Mouse (Mus musculus): ENCODE results near the gene Palm2. TPM values are rescaled to one million over a fixed set of nuclear protein-coding genes. Genes with fewer than 3 reads are reported as not detected.

Gene Palm2
- polyA plus RNA-seq, 1 experiment from 2014 or later: 19.5 TPM

GRCm38 (mm10) chr4:57730801-57731598, 297.0 kb downstream of the Palm2 start:
- Histone ChIP-seq H3K9ac (no peak overlapping the region), H3K4me1 (no peaks in the 10 kb centered on the region), H3K4me2 (no peak overlapping the region), H3K9me3 (no peaks in the 10 kb centered on the region), H3K36me3 (replicated peaks) (no peaks in the 10 kb centered on the region), H3K27ac (no peak overlapping the region), H3K4me3 (no peak overlapping the region), H3K27me3 (replicated peaks) (no peaks in the 10 kb centered on the region)
- no peak for ATAC-seq (replicated peaks)
- 77% methylated on average over 11 of the region's 11 CpGs for WGBS

GRCm38 (mm10) chr4:57732351-57732750, 298.3 kb downstream of the Palm2 start:
- Histone ChIP-seq H3K4me2 (no peak overlapping the region), H3K36me3 (replicated peaks) (no peaks in the 10 kb centered on the region), H3K4me3 (no peak overlapping the region), H3K4me1 (no peaks in the 10 kb centered on the region), H3K9me3 (no peaks in the 10 kb centered on the region), H3K27ac (no peak overlapping the region), H3K27me3 (replicated peaks) (no peaks in the 10 kb centered on the region), H3K9ac (no peak overlapping the region)
- 89% methylated on average over 5 of the region's 5 CpGs for WGBS
- no peak for ATAC-seq (replicated peaks)

- no peaks in the 10 kb centered on the region for H3K4me1 ChIP-seq
- ATAC-seq (replicated peaks): no peak
- H3K9ac ChIP-seq: no peak overlapping the region
- no peak overlapping the region for H3K4me3 ChIP-seq
- no peaks in the 10 kb centered on the region for H3K27me3 ChIP-seq (replicated peaks)
- H3K36me3 ChIP-seq (replicated peaks): no peaks in the 10 kb centered on the region
- no peak overlapping the region for H3K4me2 ChIP-seq
- 75% methylated on average over 3 of the region's 3 CpGs for WGBS
- no peak overlapping the region for H3K27ac ChIP-seq
- H3K9me3 ChIP-seq: no peaks in the 10 kb centered on the region
Measured at GRCm38 (mm10) chr4:57733445-57733844, 299.4 kb downstream of the Palm2 start.

- no peak for ATAC-seq (replicated peaks)
- Histone ChIP-seq H3K4me3 (no peak overlapping the region), H3K36me3 (replicated peaks) (no peaks in the 10 kb centered on the region), H3K9ac (no peak overlapping the region), H3K27me3 (replicated peaks) (no peaks in the 10 kb centered on the region), H3K4me1 (no peaks in the 10 kb centered on the region), H3K27ac (no peak overlapping the region), H3K4me2 (no peak overlapping the region), H3K9me3 (no peaks in the 10 kb centered on the region)
- WGBS: 96% methylated on average over 5 of the region's 5 CpGs
Measured at GRCm38 (mm10) chr4:57735426-57735825, 301.4 kb downstream of the Palm2 start.

DNA sequence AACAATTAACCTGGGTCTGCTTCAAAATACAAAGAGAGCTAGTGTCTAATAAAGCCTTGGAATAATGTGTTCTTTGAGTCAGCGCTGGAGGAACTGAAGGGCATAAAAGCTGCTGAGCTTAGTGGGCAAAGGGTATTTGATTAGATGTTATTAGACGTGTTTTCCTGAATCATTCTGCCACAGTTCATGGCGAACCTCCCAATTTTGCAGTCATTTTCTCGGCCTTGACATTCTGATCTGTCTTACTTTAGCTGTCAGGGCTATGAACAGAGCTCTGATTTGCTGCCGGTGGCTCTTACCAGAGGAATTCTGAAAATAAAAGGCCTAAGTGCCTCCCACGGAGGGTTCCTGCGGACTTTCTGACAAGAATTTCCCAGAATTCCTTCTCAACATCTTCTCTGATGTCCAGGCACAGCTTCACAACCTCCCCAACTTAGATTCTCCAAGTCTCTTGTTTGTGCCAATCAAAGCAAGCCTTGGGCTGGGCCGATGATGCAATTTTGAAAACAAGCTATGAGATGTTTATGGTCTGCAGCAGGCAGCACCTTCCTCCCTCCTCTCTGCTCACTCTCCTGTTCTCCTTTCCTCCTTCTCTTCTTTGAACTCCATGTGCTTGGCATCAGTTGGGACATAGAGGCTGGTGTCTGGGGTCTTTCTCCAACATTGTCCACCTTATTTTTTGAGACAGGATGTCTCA, 305.0 kb downstream of the Palm2 start:
- no peaks in the 10 kb centered on the region for H3K4me1 ChIP-seq
- H3K36me3 ChIP-seq (replicated peaks): no peaks in the 10 kb centered on the region
- no peak overlapping the region for H3K27ac ChIP-seq
- H3K9ac ChIP-seq: no peak overlapping the region
- H3K4me2 ChIP-seq: no peak overlapping the region
- H3K4me3 ChIP-seq: no peak overlapping the region
- no peaks in the 10 kb centered on the region for H3K27me3 ChIP-seq (replicated peaks)
- 27% methylated on average over 8 of the region's 8 CpGs for WGBS
- no peak for ATAC-seq (replicated peaks)
- H3K9me3 ChIP-seq: no peaks in the 10 kb centered on the region

GRCm38 (mm10) chr4:57743325-57743929, 309.4 kb downstream of the Palm2 start:
- Histone ChIP-seq H3K4me1 (0 out of 2 replicates have a peak, but pooled peaks cover 2% of the 10 kb centered on the region), H3K27me3 (replicated peaks) (no peaks in the 10 kb centered on the region), H3K4me3 (no peak overlapping the region), H3K4me2 (no peak overlapping the region), H3K9ac (no peak overlapping the region), H3K27ac (no peak overlapping the region), H3K9me3 (no peaks in the 10 kb centered on the region), H3K36me3 (replicated peaks) (no peaks in the 10 kb centered on the region)
- no peak for ATAC-seq (replicated peaks)
- 84% methylated on average over 11 of the region's 11 CpGs for WGBS

DNA sequence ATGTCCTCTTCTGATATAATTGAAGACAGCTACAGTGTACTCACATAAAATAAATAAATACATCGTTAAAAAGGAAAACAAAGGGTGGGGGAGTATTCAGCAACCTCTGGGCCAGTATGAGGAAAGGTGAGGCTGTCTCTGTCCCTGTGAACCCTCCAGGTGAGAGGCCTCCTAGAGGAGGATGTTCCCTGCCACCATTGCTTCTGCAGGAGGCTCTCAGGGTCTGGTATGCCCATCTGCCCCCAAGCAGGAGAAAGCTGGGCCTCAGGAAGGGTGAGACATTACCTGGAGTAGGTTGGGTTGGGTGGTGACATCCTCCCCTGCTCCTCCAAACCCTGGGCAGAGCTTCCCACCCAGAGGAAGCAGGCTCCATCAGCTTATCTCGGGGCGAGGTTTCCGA, 316.6 kb downstream of the Palm2 start:
- no peak overlapping the region for H3K4me2 ChIP-seq
- no peaks in the 10 kb centered on the region for H3K9me3 ChIP-seq
- H3K27me3 ChIP-seq (replicated peaks): no peaks in the 10 kb centered on the region
- H3K9ac ChIP-seq: no peak overlapping the region
- no peak overlapping the region for H3K4me3 ChIP-seq
- no peak for ATAC-seq (replicated peaks)
- WGBS: 75% methylated on average over 4 of the region's 4 CpGs
- H3K36me3 ChIP-seq (replicated peaks): no peaks in the 10 kb centered on the region
- H3K27ac ChIP-seq: no peak overlapping the region
- 0 out of 2 replicates have a peak, but pooled peaks cover 2% of the 10 kb centered on the region for H3K4me1 ChIP-seq

DNA sequence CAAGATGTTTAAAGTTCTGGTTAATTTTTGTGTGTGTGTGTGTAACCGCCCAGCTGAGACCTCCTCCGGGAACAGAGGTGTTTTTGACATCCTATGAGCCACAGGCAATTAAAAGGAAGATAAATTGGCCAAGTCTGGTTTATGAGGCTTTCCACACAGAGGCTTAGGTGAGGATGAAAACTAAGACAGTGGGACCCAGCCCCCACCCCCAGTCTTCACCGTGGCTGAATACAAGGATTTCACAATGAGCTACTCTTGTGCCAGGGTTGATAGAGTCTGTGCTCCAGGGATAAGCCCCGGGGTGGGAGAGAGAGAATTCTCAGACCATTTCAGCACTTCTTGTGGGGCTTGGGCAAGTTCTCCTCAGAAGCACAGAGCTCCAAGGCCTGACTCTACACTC, 317.0 kb downstream of the Palm2 start:
- ATAC-seq (replicated peaks): no peak
- Histone ChIP-seq H3K9me3 (no peaks in the 10 kb centered on the region), H3K4me1 (0 out of 2 replicates have a peak, but pooled peaks cover 2% of the 10 kb centered on the region), H3K27me3 (replicated peaks) (no peaks in the 10 kb centered on the region), H3K9ac (no peak overlapping the region), H3K4me2 (no peak overlapping the region), H3K4me3 (no peak overlapping the region), H3K27ac (no peak overlapping the region), H3K36me3 (replicated peaks) (no peaks in the 10 kb centered on the region)
- WGBS: 68% methylated on average over 4 of the region's 4 CpGs

DNA sequence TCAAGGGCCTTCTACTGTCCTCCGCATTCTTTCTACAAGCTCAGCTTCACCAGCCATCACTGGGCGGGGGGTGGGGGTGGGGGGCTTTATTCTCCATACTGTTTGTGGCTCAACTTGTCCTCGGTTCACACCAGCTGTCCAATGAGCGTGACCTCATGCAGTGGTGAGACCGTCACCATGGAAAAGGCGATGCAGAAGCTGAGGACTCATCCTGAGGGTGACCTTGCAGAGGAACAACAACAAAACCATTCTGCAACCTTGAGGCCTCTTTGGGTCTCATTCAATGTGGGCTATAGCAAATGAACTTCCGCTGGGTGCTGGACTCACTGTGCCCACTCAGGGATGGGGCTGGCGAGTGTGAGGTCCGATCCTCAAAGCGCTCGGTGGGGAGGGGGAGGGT, 317.5 kb downstream of the Palm2 start:
- Histone ChIP-seq H3K4me3 (no peak overlapping the region), H3K9ac (no peak overlapping the region), H3K36me3 (replicated peaks) (no peaks in the 10 kb centered on the region), H3K27me3 (replicated peaks) (no peaks in the 10 kb centered on the region), H3K4me1 (0 out of 2 replicates have a peak, but pooled peaks cover 2% of the 10 kb centered on the region), H3K9me3 (no peaks in the 10 kb centered on the region), H3K27ac (no peak overlapping the region), H3K4me2 (no peak overlapping the region)
- no peak for ATAC-seq (replicated peaks)
- WGBS: 92% methylated on average over 11 of the region's 11 CpGs

DNA sequence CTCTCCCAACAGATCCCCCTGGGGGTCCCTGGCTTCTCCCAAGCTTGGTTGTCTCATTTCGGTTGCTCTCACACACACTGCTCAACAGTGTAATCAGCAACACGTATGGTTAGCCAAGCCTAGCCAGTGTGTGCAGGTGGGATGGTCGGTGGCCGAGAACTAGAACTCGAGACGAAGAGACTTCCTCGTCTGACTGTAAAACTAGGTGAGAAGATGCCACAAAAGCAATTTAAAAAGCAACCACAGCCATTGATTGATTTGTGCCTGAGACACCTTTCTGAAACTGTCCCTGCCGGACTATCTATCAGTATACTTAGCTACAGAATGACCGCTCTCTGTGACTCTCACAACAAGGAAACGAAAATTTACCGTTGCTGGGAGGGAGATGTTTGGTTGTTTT, 321.0 kb downstream of the Palm2 start:
- Histone ChIP-seq H3K9me3 (no peaks in the 10 kb centered on the region), H3K4me3 (no peak overlapping the region), H3K4me1 (no peaks in the 10 kb centered on the region), H3K9ac (no peak overlapping the region), H3K4me2 (no peak overlapping the region), H3K36me3 (replicated peaks) (no peaks in the 10 kb centered on the region), H3K27ac (no peak overlapping the region), H3K27me3 (replicated peaks) (no peaks in the 10 kb centered on the region)
- 93% methylated on average over 11 of the region's 11 CpGs for WGBS
- ATAC-seq (replicated peaks): no peak

GRCm38 (mm10) chr4:57757997-57758396, 323.9 kb downstream of the Palm2 start:
- WGBS: 49% methylated on average over 11 of the region's 11 CpGs
- ATAC-seq (replicated peaks): no peak

More at GRCm38 (mm10) chr4:57757997-57758396, 323.9 kb downstream of the Palm2 start:
- Histone ChIP-seq H3K9ac (no peak overlapping the region), H3K36me3 (replicated peaks) (no peaks in the 10 kb centered on the region), H3K27ac (no peak overlapping the region), H3K4me2 (no peak overlapping the region), H3K4me3 (no peak overlapping the region), H3K9me3 (no peaks in the 10 kb centered on the region), H3K4me1 (no peaks in the 10 kb centered on the region), H3K27me3 (replicated peaks) (no peaks in the 10 kb centered on the region)

Data from midbrain, embryonic 15.5 days (tissue).